Mouse (Mus musculus) spleen, adult 2 months (tissue): Measurements from ENCODE around the gene C1qtnf5.

ENCODE experiments used
- CTCF ChIP-seq: fragments of 200-500 bp; IDR thresholded peaks from 2 replicates; pipeline ENCODE4 v1.5.1; 2011; ENCODE audit warnings: mild to moderate bottlenecking, inconsistent platforms; ENCODE audit not compliant: insufficient read depth, insufficient read length, insufficient replicate concordance; ENCODE audit errors: extremely low read depth
- POLR2A ChIP-seq: fragments of 200-500 bp; IDR thresholded peaks from 2 replicates; pipeline ENCODE4 v1.6.1; 2011; ENCODE audit warnings: low read depth, low read length, inconsistent platforms

DNA sequence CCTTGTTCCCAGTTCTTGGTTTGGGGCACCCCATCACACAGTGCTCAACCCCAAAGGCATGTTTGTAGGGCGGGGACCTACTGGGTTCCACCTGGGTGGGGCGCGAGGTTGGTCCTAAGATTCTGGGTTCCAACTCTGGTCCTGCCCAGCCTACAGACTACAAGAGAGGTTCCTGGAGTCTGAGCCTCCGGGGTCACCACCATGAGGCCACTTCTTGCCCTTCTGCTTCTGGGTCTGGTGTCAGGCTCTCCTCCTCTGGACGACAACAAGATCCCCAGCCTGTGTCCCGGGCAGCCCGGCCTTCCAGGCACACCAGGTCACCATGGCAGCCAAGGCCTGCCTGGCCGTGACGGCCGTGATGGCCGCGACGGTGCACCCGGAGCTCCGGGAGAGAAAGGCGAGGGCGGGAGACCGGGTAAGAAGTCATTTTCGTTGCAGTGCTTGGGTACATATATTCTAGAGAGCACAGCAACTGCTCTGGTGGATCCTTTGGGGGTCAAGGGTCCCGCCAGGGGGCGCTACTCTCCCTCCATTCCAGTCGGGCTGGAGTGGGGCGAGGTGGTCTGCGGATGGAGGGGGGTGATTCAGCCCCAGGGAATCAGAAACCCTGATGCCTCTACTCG lies 623 bp downstream of the C1qtnf5 start:
- TF ChIP-seq POLR2A: no peak
- no peak for TF ChIP-seq CTCF
